Mouse (Mus musculus): ENCODE measurements around the gene Pdia6.

- TF ChIP-seq CTCF (IDR thresholded peaks at IDR 0.05; ENCODE audit: borderline replicate concordance, extremely low read depth, insufficient read depth, insufficient read length) (no peak), POLR2A (IDR thresholded peaks at IDR 0.05; ENCODE audit: borderline replicate concordance, extremely low read depth, insufficient read depth, insufficient read length, poor library complexity, severe bottlenecking) (no peak)
Observed at GRCm38 (mm10) chr12:17230581-17230980, 35.8 kb upstream of the Pdia6 start.
